Mouse (Mus musculus): ENCODE measurements around the gene Spint4.
A peak's percentile ranks its signal among the peaks of the same experiment; 100 is the strongest.

The Spint4 gene

GRCm38 (mm10) chr2:164731719-164732118 is 33.4 kb downstream of the Spint4 start:
- DNase-seq (ENCODE audit: low read depth in 2 of 2, low spot score in 2 of 2), result no peak

DNA sequence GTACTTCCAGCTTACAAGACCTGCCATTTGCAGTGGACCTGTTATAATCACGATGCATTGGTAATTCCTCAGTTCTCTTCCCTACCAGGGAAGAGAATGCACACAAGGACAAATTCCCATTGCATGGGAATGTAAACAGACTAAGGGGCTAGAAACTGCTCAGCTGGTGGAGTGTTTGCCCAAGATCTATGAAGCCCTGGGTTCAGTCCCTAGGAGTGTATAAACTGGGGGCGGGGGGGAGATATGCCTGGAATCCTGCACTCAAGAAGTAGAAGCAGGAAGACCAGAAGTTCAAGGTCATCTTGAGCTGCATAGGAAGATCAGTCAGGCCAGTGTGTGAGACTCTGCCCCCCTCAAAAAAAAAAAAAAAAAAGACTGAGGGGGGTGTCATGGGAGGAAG is 35.0 kb downstream of the Spint4 start:
- DNase-seq (ENCODE audit: low read depth in 2 of 2, low spot score in 2 of 2), result no peak

DNA sequence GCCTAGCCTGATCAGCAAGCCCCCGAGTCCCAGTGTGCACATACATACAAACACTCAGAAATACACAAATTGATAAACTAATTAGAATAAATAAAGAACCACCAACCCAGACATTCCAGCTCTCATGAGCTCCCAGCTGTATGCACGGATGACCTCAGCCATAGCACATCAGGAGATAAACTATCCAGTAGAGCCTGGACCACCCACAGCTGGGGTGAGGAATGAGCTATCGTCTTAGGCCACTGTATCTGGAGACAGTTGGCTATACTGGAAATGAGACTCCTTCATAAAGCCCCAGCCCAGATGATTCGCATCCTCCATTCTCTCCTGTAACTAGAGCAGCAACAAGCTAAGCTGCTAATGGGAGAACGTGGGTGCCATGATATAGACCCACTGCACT is 36.5 kb downstream of the Spint4 start:
- DNase-seq (ENCODE audit: low read depth in 2 of 2, low spot score in 2 of 2), result no peak

DNA sequence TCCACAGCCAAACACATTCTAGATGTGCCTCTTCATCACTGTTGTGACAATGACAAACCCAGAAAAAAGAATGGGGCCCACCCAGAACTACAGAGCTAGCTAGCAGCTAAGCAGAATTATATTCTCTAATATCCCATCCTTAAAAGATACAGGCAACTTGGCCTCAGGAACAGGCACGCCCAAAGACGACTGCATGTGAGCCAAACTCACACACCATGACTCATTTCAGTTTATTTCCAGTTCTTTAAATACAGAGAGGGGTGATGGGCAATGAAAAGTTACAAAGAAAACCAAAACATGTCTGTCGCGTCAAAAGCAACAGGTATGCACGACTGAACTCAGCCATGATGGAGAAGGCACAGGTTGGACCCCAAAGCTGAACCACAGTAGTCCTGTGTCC is 37.1 kb downstream of the Spint4 start:
- DNase-seq (ENCODE audit: low read depth in 2 of 2, low spot score in 2 of 2), result no peak

DNA sequence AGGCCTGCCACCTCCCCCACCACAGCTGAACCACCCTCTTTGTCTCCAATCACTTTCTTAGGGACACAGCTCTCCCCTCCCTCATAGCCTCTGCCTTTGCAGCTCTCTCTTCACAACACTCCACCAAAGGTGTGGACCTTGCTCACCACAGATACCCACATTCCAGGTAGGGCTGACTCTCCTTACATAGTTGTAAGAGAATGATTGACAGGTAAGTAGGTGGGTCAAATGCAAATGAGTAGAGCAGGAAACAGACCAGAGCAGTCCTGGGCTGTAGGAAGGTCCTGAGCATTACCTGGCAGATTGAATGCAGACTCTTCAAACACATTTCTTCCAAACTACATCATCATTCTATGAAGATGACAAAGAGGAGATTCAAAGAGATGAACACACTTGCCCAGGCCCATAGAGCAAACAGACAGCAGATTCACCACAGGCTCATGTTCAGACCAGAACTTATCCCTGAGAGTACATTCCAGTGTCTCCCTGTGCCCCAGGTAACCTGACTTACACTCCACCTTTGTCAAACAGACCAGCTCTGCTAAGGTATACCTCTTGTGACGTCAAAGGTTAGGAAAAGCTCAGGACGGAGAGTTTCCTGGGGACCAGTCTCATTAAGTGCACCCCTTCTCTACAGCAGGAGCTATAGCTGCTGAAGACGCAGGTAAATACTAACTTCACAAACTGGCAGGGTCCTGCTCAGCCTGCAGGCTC is 39.2 kb downstream of the Spint4 start:
- DNase-seq (ENCODE audit: low read depth in 2 of 2, low spot score in 2 of 2), result no peak

GRCm38 (mm10) chr2:164739876-164740275 is 41.6 kb downstream of the Spint4 start:
- no peak for DNase-seq (ENCODE audit: low read depth in 2 of 2, low spot score in 2 of 2)

- no peak for DNase-seq (ENCODE audit: low read depth in 2 of 2, low spot score in 2 of 2)
Observed at GRCm38 (mm10) chr2:164744987-164745386, 46.7 kb downstream of the Spint4 start.

- peak; percentile 92 to 95 for DNase-seq (ENCODE audit: low read depth in 2 of 2, low spot score in 2 of 2)
Observed at GRCm38 (mm10) chr2:164745843-164746479, 47.7 kb downstream of the Spint4 start, which contains the start of the genes Wfdc3 and Dnttip1. TSS of gene Wfdc3 (minus strand) at chr2:164745931. TSS of gene Dnttip1 (plus strand) at chr2:164745983.

- DNase-seq (ENCODE audit: low read depth in 2 of 2, low spot score in 2 of 2), result peak in 1 of 2 experiments; percentile 20
Observed at GRCm38 (mm10) chr2:164746693-164747092, 48.4 kb downstream of the Spint4 start.

- no peak for DNase-seq (ENCODE audit: low read depth in 2 of 2, low spot score in 2 of 2)
Observed at GRCm38 (mm10) chr2:164748191-164748590, 49.9 kb downstream of the Spint4 start.

- no peak for DNase-seq (ENCODE audit: low read depth in 2 of 2, low spot score in 2 of 2)
Observed at GRCm38 (mm10) chr2:164748991-164749390, 50.7 kb downstream of the Spint4 start.
